Mouse (Mus musculus) testis, postnatal 10 days (tissue): ENCODE results near the gene Mblac1.
A peak's percentile ranks its signal among the peaks of the same experiment; 100 is the strongest.
"Not testable (repeated sequence)": the region's sequence is repeated elsewhere in the genome, so short reads cannot be mapped to it uniquely, and the experiment has no call there.

Experiments
- DNase-seq: peaks from one replicate; pipeline ENCODE4 v3.0.0; 2021; ENCODE audit warnings: low spot score

Mblac1 gene

DNA sequence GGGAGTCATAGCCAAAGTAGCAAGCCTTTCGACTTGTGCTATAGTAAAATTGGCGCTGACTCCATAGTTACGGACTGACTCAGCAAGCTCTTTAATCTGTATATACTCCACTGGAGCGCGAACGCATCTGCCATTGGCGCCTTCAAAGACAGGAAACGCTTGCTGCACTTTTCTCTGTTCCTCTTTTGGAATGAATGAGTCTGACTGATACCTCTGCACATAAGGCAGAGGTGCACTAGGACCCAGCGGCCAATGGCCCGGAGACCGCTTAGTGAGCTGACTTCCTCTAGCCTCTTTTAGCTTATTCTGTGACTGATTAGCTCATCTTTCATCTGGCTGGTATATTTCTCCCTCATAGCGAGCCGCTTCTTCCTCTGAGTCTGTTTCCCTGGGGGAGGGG, 22.5 kb downstream of the Mblac1 start:
- DNase-seq = not testable (repeated sequence)

DNA sequence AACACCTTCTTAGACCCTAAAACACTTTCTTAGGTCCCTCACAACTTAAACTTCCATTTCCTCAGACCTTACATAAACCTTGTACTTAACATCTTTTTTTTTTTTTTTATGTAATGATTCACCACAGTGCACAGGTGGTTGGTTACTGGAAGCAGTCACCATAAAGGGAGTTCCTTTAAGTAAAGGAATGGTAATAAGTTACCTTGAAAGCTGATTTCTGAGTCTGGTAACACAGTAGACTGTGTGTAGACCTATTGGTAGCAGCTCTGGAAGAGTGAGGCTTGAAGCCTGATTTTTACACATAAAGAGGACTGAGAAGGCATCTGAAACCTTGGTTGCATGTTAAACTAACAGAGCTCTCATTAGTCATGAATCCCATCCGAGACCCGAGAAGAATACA, 25.8 kb downstream of the Mblac1 start:
- DNase-seq = no peak

DNA sequence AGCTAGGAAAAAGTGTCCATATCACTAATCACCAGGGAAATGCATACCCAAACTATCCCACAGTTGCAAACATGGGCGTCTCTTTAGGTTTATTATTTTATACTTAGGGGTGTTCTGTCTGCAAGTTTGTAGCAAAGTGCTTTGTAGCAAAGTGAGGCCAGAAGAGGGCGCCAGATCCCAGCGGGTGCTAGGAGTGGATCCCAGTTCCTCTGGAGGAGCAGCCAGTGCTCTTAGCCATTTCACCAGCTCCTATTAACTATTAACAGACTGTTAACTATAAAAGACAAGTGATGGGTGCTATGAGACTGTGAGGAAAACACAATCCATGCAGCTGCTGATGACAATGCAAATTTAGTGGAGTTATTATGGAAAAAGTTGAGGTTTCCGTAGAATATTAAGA, 28.0 kb downstream of the Mblac1 start:
- DNase-seq = peak; percentile 95

DNA sequence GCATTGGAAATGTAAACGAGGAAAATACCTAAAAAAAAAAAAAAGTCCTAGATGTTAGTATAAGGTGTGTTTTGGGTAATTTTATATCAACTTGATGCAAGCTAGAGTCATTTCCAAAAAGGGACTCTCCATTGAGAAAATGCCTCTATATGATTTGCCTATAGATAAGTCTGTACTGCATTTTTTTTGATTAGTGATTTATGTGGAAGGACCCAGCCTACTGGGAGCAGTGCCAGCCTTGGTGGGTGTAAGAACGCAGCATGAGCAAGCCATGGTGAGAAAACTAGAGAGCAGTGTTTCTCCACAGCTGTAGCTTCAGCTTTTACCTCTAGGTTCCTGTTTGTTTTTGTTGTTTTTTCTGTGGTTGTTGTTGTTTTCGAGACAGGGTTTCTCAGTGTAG, 29.2 kb downstream of the Mblac1 start:
- no peak for DNase-seq

DNA sequence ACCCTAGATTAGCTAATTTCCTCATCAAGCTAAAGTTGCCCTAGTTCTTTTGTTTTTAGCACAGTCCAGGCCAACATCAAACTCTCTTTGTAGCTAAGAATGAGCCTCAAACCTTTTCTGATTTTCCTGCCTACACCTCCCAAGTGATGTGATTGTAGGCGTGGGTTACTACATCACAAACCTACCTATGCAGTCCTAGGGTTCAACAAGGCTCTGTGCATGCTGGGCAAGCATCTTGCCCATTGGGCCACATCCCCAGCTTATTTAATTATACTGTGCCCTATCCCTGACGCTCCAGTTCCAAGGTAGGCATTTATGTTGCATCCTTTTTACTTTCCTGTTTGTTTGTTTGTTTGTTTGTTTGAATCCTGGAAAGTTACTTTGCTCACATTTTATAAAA, 31.6 kb downstream of the Mblac1 start, which contains the start of gene Nxpe5:
TSS of gene Nxpe5 (plus strand) at position 199 of the 400 bp plus-strand sequence.
- DNase-seq = no peak

DNA sequence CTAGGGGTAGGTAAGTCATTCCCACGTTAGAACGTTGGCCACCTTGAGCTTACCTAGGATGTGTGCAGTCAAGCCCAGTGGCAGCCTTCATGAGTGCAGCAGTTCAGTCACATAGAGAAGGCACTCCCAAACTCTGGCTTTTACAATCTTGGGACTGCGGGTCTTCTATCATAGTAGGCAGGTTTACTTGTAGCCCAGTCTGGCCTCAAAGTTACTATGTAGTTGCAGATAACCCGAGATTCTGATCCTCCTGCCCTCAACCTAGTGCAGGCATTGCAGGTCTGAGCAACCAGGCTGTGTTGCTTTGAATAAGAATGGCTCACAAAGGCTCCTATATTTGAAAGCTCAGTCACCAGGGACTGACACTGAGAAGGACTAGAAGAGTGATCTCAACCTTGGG, 32.4 kb downstream of the Mblac1 start:
- no peak for DNase-seq

DNA sequence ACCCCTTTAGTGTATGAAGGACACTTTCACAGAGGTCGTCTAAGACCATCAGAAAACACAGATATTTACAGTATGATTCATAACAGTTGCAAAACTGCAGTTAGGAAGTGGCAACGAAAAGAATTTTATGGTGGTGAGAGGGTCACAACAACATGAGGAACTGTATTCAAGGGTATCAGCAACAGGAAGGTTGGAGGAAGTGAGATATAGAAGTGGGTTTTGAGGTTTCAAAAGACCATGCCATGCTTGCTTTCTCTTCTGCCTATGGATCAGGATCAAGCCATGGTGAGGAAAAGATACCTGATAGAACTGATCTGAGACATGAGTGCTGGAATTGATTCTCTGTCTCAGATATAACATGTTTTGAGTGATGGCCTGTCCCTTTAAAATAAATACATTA, 33.3 kb downstream of the Mblac1 start:
- no peak for DNase-seq

DNA sequence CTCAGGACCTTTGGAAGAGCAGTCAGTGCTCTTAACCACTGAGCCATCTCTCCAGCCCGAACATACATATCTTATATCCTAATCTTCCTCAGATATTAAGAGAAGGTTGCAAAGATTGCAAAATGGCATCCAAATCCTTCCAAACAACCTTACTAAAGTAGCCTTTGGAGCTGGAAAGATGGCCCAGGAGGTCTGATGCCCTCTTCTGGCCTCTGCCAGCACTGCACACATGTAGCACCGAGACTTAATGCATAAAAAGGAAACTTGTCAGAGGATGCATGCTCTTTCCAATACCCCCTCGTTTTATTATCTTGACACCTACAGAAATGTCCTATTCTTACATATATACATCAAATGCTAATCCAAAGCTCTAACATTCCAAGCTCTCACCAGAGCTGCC, 33.9 kb downstream of the Mblac1 start:
- peak; percentile 63 for DNase-seq

DNA sequence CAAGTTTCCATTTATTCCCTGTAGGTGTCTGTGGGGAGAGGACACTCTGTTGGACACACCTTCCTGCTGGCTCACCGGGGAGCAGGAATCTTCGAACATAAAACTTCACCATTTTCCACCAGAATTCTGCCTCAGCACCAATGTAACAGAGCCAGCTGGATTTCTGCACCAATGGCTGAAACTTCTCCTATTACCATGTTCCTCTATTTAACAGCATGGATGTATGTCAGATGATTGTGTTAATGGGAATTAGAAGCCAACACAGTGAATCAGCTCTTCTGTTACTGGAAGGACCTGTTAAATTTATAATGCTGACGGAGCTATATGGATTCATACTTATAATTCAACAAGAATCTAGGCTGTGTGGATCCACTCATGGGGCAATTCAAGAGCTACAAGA, 35.4 kb downstream of the Mblac1 start:
- DNase-seq = no peak

DNA sequence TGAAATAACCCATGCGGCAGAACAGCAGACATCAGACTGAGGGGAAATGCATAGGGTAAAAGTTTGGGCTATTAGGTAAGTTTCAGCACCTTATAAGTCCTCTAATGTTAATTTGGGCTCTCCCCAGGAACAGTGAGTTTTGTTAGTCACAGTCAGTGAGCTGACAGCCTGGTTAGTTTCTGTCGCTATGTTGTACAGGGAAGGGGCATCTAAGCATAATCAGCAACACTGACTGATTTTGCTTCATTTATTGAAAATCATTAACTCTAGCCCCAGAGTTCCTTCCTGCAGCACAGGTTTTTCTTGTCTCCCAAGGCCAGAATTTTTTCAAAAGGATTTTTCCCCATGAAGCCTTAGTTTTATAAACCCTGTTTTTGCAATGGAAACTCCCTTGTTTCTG, 39.7 kb downstream of the Mblac1 start:
- DNase-seq = no peak

DNA sequence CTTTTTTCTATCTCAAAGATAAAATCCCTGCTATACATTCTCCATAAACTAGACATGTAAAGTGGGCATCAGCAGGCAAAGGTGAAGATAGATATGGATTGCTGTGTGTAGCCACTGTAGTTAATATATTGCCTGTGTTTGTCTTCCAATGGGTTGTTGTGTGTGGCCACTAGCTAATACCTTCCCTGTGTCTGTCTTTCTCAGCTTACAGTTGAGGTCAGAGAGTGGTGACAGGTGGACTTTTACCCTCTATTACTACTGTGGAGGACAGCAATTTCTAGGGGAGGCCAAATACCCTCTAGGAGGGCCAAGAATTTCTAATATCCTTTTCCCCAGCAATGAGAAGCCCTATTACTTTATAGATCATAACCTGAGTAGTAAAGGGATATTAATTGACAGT, 40.1 kb downstream of the Mblac1 start:
- no peak for DNase-seq

DNA sequence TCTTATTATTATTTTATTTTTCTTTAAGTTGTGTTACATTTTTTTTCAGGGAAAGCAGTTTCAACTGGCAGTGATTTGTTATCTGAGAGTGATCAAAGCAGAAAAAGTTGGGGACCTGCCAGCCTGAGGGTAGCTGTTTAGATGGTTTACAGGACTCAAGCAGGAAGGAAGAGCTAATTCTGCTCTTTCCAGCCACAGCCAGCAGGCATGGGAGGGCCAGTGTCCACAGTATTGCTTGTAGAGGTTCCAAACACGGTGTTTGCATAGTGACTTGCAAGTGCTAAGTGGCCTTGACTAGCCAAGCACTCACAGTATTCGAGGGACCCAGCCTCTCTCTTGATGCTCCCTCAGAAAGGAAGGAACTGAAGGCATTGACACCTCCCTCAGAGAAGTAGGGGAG, 47.4 kb downstream of the Mblac1 start:
- no peak for DNase-seq
